Mouse (Mus musculus) liver, adult 2 months (tissue): ENCODE measurements around the gene Zfp277.

Source experiments
- CTCF ChIP-seq: fragments of 200-500 bp; IDR thresholded peaks from 2 replicates; pipeline ENCODE4 v1.5.1; 2011; ENCODE audit warnings: low read depth, low read length, control low read depth
- POLR2A ChIP-seq: fragments of 200-500 bp; IDR thresholded peaks from 2 replicates; pipeline ENCODE4 v1.6.1; 2011; ENCODE audit warnings: low read length, control low read depth; ENCODE audit not compliant: insufficient read depth; ENCODE audit errors: extremely low read depth

GRCm38 (mm10) chr12:40459673-40460265 is 14.1 kb upstream of the Zfp277 start:
- TF ChIP-seq CTCF (no peak), POLR2A (no peak)
